Mouse (Mus musculus): Measurements from ENCODE around the gene Ceacam19. TPM values are rescaled to one million over a fixed set of nuclear protein-coding genes. Genes with fewer than 3 reads are reported as not detected.
A peak's percentile ranks its signal among the peaks of the same experiment; 100 is the strongest.
"Not testable (repeated sequence)": the region's sequence is repeated elsewhere in the genome, so short reads cannot be mapped to it uniquely, and the experiment has no call there.

The Ceacam19 gene
- total and polyA plus RNA-seq, 2 experiments: not detected

- Histone ChIP-seq H3K36me3 (ENCODE audit: control insufficient read depth, insufficient read depth, low read length) (no peaks in the 10 kb centered on the region), H3K79me2 (ENCODE audit: control insufficient read depth, insufficient read depth, low read length) (no peaks in the 10 kb centered on the region), H3K9ac (ENCODE audit: low read depth, low read length) (no peak overlapping the region), H3K4me3 (ENCODE audit: insufficient read depth, low read depth, low read length) (no peak overlapping the region), H3K27ac (replicated peaks; ENCODE audit: insufficient read depth, low read depth, low read length) (no peak overlapping the region), H3K4me1 (ENCODE audit: control insufficient read depth, insufficient read depth, low read length) (0 out of 2 replicates have a peak, but pooled peaks cover 3% of the 10 kb centered on the region), H3K27me3 (ENCODE audit: control insufficient read depth, insufficient read depth, low read length) (no peaks in the 10 kb centered on the region)
- no peak for DNase-seq (ENCODE audit: extremely low read depth, low read depth, low spot score)
- TF ChIP-seq POLR2A (IDR thresholded peaks at IDR 0.05; ENCODE audit: extremely low read depth, insufficient read depth, low read length) (no peak), CTCF (IDR thresholded peaks at IDR 0.05; ENCODE audit: low read depth, low read length) (no peak)
- 29% methylated on average over 13 of the region's 13 CpGs for WGBS
Measured at GRCm38 (mm10) chr7:19932133-19932876, 44.5 kb upstream of the Ceacam19 start.

GRCm38 (mm10) chr7:19930481-19930880, 42.7 kb upstream of the Ceacam19 start:
- H3K27ac ChIP-seq (replicated peaks; ENCODE audit: insufficient read depth, low read depth, low read length): not testable (repeated sequence)
- 86% methylated on average over 6 of the region's 6 CpGs for WGBS

GRCm38 (mm10) chr7:19928486-19928885, 40.7 kb upstream of the Ceacam19 start:
- TF ChIP-seq POLR2A (IDR thresholded peaks at IDR 0.05; ENCODE audit: extremely low read depth, insufficient read depth, low read length) (no peak), CTCF (IDR thresholded peaks at IDR 0.05; ENCODE audit: low read depth, low read length) (no peak)

More at GRCm38 (mm10) chr7:19930481-19930880, 42.7 kb upstream of the Ceacam19 start:
- not testable (repeated sequence) for DNase-seq (ENCODE audit: extremely low read depth, low read depth, low spot score); H3K36me3 ChIP-seq (ENCODE audit: control insufficient read depth, insufficient read depth, low read length); H3K27me3 ChIP-seq (ENCODE audit: control insufficient read depth, insufficient read depth, low read length); H3K79me2 ChIP-seq (ENCODE audit: control insufficient read depth, insufficient read depth, low read length); H3K9ac ChIP-seq (ENCODE audit: low read depth, low read length); H3K4me1 ChIP-seq (ENCODE audit: control insufficient read depth, insufficient read depth, low read length); H3K4me3 ChIP-seq (ENCODE audit: insufficient read depth, low read depth, low read length)

GRCm38 (mm10) chr7:19926849-19927480, 39.2 kb upstream of the Ceacam19 start:
- DNase-seq (ENCODE audit: extremely low read depth, low read depth, low spot score): peak; percentile 29
- H3K27me3 ChIP-seq (ENCODE audit: control insufficient read depth, insufficient read depth, low read length): no peaks in the 10 kb centered on the region
- TF ChIP-seq POLR2A (IDR thresholded peaks at IDR 0.05; ENCODE audit: extremely low read depth, insufficient read depth, low read length) (no peak), CTCF (IDR thresholded peaks at IDR 0.05; ENCODE audit: low read depth, low read length) (no peak)
- H3K4me1 ChIP-seq (ENCODE audit: control insufficient read depth, insufficient read depth, low read length): peaks cover 8% of the 10 kb centered on the region; the same call in 1 of the 2 replicates
- no peak overlapping the region for H3K4me3 ChIP-seq (ENCODE audit: insufficient read depth, low read depth, low read length)
- 58% methylated on average over 2 of the region's 2 CpGs for WGBS
- no peaks in the 10 kb centered on the region for H3K36me3 ChIP-seq (ENCODE audit: control insufficient read depth, insufficient read depth, low read length)
- peak overlapping the region; percentile 63 for H3K27ac ChIP-seq (replicated peaks; ENCODE audit: insufficient read depth, low read depth, low read length)
- no peaks in the 10 kb centered on the region for H3K79me2 ChIP-seq (ENCODE audit: control insufficient read depth, insufficient read depth, low read length)
- no peak overlapping the region for H3K9ac ChIP-seq (ENCODE audit: low read depth, low read length)

More at GRCm38 (mm10) chr7:19928486-19928885, 40.7 kb upstream of the Ceacam19 start:
- Histone ChIP-seq H3K27ac (replicated peaks; ENCODE audit: insufficient read depth, low read depth, low read length) (peak overlapping the region; percentile 66), H3K4me1 (ENCODE audit: control insufficient read depth, insufficient read depth, low read length) (peaks cover 8% of the 10 kb centered on the region; the same call in 1 of the 2 replicates), H3K36me3 (ENCODE audit: control insufficient read depth, insufficient read depth, low read length) (no peaks in the 10 kb centered on the region), H3K4me3 (ENCODE audit: insufficient read depth, low read depth, low read length) (no peak overlapping the region), H3K9ac (ENCODE audit: low read depth, low read length) (no peak overlapping the region), H3K79me2 (ENCODE audit: control insufficient read depth, insufficient read depth, low read length) (no peaks in the 10 kb centered on the region), H3K27me3 (ENCODE audit: control insufficient read depth, insufficient read depth, low read length) (no peaks in the 10 kb centered on the region)
- no peak for DNase-seq (ENCODE audit: extremely low read depth, low read depth, low spot score)
- 78% methylated on average over 5 of the region's 5 CpGs for whole genome bisulfite sequencing

- H3K9ac ChIP-seq (ENCODE audit: low read depth, low read length): no peak overlapping the region
- DNase-seq (ENCODE audit: extremely low read depth, low read depth, low spot score): no peak
- 97% methylated on average over 1 of the region's 1 CpGs for WGBS
Measured at GRCm38 (mm10) chr7:19925376-19925775, 37.6 kb upstream of the Ceacam19 start.

GRCm38 (mm10) chr7:19923797-19924196, 36.0 kb upstream of the Ceacam19 start:
- Histone ChIP-seq H3K79me2 (ENCODE audit: control insufficient read depth, insufficient read depth, low read length) (no peaks in the 10 kb centered on the region), H3K4me3 (ENCODE audit: insufficient read depth, low read depth, low read length) (no peak overlapping the region), H3K4me1 (ENCODE audit: control insufficient read depth, insufficient read depth, low read length) (peaks cover 11% of the 10 kb centered on the region), H3K36me3 (ENCODE audit: control insufficient read depth, insufficient read depth, low read length) (no peaks in the 10 kb centered on the region), H3K27me3 (ENCODE audit: control insufficient read depth, insufficient read depth, low read length) (no peaks in the 10 kb centered on the region), H3K27ac (replicated peaks; ENCODE audit: insufficient read depth, low read depth, low read length) (no peak overlapping the region), H3K9ac (ENCODE audit: low read depth, low read length) (no peak overlapping the region)
- TF ChIP-seq CTCF (IDR thresholded peaks at IDR 0.05; ENCODE audit: low read depth, low read length): no peak
- TF ChIP-seq POLR2A (IDR thresholded peaks at IDR 0.05; ENCODE audit: extremely low read depth, insufficient read depth, low read length): no peak
- 47% methylated on average over 9 of the region's 15 CpGs for WGBS
- DNase-seq (ENCODE audit: extremely low read depth, low read depth, low spot score): no peak

More at GRCm38 (mm10) chr7:19925376-19925775, 37.6 kb upstream of the Ceacam19 start:
- no peak for TF ChIP-seq POLR2A (IDR thresholded peaks at IDR 0.05; ENCODE audit: extremely low read depth, insufficient read depth, low read length)
- no peak for TF ChIP-seq CTCF (IDR thresholded peaks at IDR 0.05; ENCODE audit: low read depth, low read length)
- no peak overlapping the region for H3K4me3 ChIP-seq (ENCODE audit: insufficient read depth, low read depth, low read length)
- H3K4me1 ChIP-seq (ENCODE audit: control insufficient read depth, insufficient read depth, low read length): peaks cover 6% of the 10 kb centered on the region; the same call in 1 of the 2 replicates
- H3K27ac ChIP-seq (replicated peaks; ENCODE audit: insufficient read depth, low read depth, low read length): no peak overlapping the region
- H3K36me3 ChIP-seq (ENCODE audit: control insufficient read depth, insufficient read depth, low read length): no peaks in the 10 kb centered on the region
- no peaks in the 10 kb centered on the region for H3K79me2 ChIP-seq (ENCODE audit: control insufficient read depth, insufficient read depth, low read length)
- no peaks in the 10 kb centered on the region for H3K27me3 ChIP-seq (ENCODE audit: control insufficient read depth, insufficient read depth, low read length)
